Mouse (Mus musculus) E14TG2a.4 (cell line): ENCODE data around the gene Defa30.
"Not testable (repeated sequence)": the region's sequence is repeated elsewhere in the genome, so short reads cannot be mapped to it uniquely, and the experiment has no call there.

Experiments used
- CTCF ChIP-seq: conservative IDR thresholded peaks from 2 replicates; pipeline ENCODE4 v1.5.1; 2014; ENCODE audit warnings: low read length
- POU5F1 ChIP-seq: IDR thresholded peaks from 2 replicates; pipeline ENCODE4 v1.6.1; 2014; ENCODE audit warnings: low read length, borderline replicate concordance

GRCm38 (mm10) chr8:21095950-21096349 is 38.5 kb upstream of the Defa30 start, which contains the start of gene Gm14851:
- not testable (repeated sequence) for TF ChIP-seq CTCF, POU5F1
